In genomic region chr8:108887890-108888289, GRCm38 (mm10) we compare ENCODE assay signal across 20 mouse cellular contexts.
DNase-seq lines count a peak whose midpoint lies in the region; ATAC-seq and TF ChIP-seq lines count a peak whose summit lies in the region.
"Had no signal": no experiment of that assay in that cellular context is flagged by ENCODE, and none has a peak within 500 bp of the region (broad histone marks: within the 10 kb centered on the region; RNA-seq: fewer than 3 reads in every experiment).

No protein-coding gene starts in this region.

- H3K4me2 ChIP-seq in forebrain, embryonic 13.5 days: no peak overlapping the region
- no peak overlapping the region for H3K4me2 ChIP-seq in forebrain, postnatal 0 days (ENCODE audit: low read depth)
- H3K4me2 ChIP-seq in hindbrain, embryonic 15.5 days: no peak overlapping the region
- H3K4me2 ChIP-seq in hindbrain, postnatal 0 days (ENCODE audit: low read depth, low read length): no peak overlapping the region
- H3K4me2 ChIP-seq: embryonic facial prominence, embryonic 13.5 days; limb, embryonic 15.5 days had no signal

- H3K4me1 ChIP-seq in forebrain, embryonic 13.5 days: peaks cover 55% of the 10 kb centered on the region
- H3K4me1 ChIP-seq in forebrain, postnatal 0 days (ENCODE audit: insufficient read depth): peaks cover 17% of the 10 kb centered on the region; the same call in 1 of the 2 replicates
- H3K4me1 ChIP-seq in hindbrain, embryonic 15.5 days (replicated peaks): peaks cover 53% of the 10 kb centered on the region
- H3K4me1 ChIP-seq in hindbrain, postnatal 0 days (ENCODE audit: insufficient read depth, low read length): peaks cover 15% of the 10 kb centered on the region

- ATAC-seq in forebrain, embryonic 13.5 days: no peak
- no peak for ATAC-seq in forebrain, postnatal 0 days
- ATAC-seq in hindbrain, embryonic 15.5 days (ENCODE audit: low FRiP score, low read depth): no peak
- no peak for ATAC-seq in hindbrain, postnatal 0 days
- ATAC-seq: lung, postnatal 0 days had no signal

- DNase-seq in forebrain, postnatal 0 days: no peak
- DNase-seq in hindbrain, postnatal 0 days (ENCODE audit: low spot score): no peak
- DNase-seq in thymus, postnatal 14 days: peak; percentile 51
- DNase-seq in thymus, adult 18-20 months: no peak
- no peak for DNase-seq in right cerebral cortex, adult 2 months (ENCODE audit: low spot score in 2 of 2)
- no peak for DNase-seq in kidney, postnatal 14 days
- DNase-seq: adrenal gland, postnatal 36 days; cerebellum, adult 11-12 months; gastrocnemius, postnatal 36 days; heart, postnatal 10 days; kidney, adult 2 months; kidney, postnatal 10 days had no signal

- no peak overlapping the region for H3K9ac ChIP-seq in forebrain, embryonic 13.5 days
- H3K9ac ChIP-seq in forebrain, postnatal 0 days: no peak overlapping the region
- no peak overlapping the region for H3K9ac ChIP-seq in hindbrain, embryonic 15.5 days
- no peak overlapping the region for H3K9ac ChIP-seq in hindbrain, postnatal 0 days (replicated peaks; ENCODE audit: low read length)
- H3K9ac ChIP-seq: embryonic facial prominence, embryonic 13.5 days; limb, embryonic 15.5 days had no signal

- no peak for TF ChIP-seq CTCF in forebrain, postnatal 0 days (IDR thresholded peaks at IDR 0.05; ENCODE audit: low read depth)
- no peak for TF ChIP-seq CTCF in hindbrain, postnatal 0 days (IDR thresholded peaks at IDR 0.05; ENCODE audit: low read depth)

- H3K27me3 ChIP-seq in forebrain, embryonic 13.5 days: peaks cover 33% of the 10 kb centered on the region
- no peaks in the 10 kb centered on the region; the same call in 1 of the 2 replicates for H3K27me3 ChIP-seq in forebrain, postnatal 0 days (ENCODE audit: insufficient read depth, low read length)
- no peaks in the 10 kb centered on the region for H3K27me3 ChIP-seq in hindbrain, embryonic 15.5 days
- no peaks in the 10 kb centered on the region for H3K27me3 ChIP-seq in hindbrain, postnatal 0 days (ENCODE audit: insufficient read depth, low read length)
- H3K27me3 ChIP-seq: embryonic facial prominence, embryonic 13.5 days; limb, embryonic 15.5 days had no signal

- peak overlapping the region; percentile 57; the same call in 1 of the 2 replicates for H3K27ac ChIP-seq in forebrain, embryonic 13.5 days
- H3K27ac ChIP-seq in forebrain, postnatal 0 days (ENCODE audit: low read depth, low read length): no peak overlapping the region
- 0 out of 2 replicates have a peak overlapping the region, but pooled peaks have one; percentile 23 for H3K27ac ChIP-seq in hindbrain, embryonic 15.5 days (replicated peaks)
- no peak overlapping the region for H3K27ac ChIP-seq in hindbrain, postnatal 0 days
- H3K27ac ChIP-seq: embryonic facial prominence, embryonic 13.5 days; layer of hippocampus, adult 2 months; limb, embryonic 15.5 days; stomach, postnatal 0 days had no signal

- H3K4me3 ChIP-seq in forebrain, embryonic 13.5 days: no peak overlapping the region
- no peak overlapping the region for H3K4me3 ChIP-seq in forebrain, postnatal 0 days (ENCODE audit: low read depth, low read length)
- no peak overlapping the region for H3K4me3 ChIP-seq in hindbrain, embryonic 15.5 days
- no peak overlapping the region for H3K4me3 ChIP-seq in hindbrain, postnatal 0 days (ENCODE audit: low read length)
- H3K4me3 ChIP-seq: embryonic facial prominence, embryonic 13.5 days; heart, embryonic 10.5 days; layer of hippocampus, adult 2 months; limb, embryonic 15.5 days had no signal

- WGBS in forebrain, embryonic 13.5 days: 88% methylated on average over 8 of the region's 8 CpGs
- WGBS in forebrain, postnatal 0 days: 85% methylated on average over 8 of the region's 8 CpGs
- WGBS in hindbrain, embryonic 15.5 days: 90% methylated on average over 8 of the region's 8 CpGs
- 89% methylated on average over 8 of the region's 8 CpGs for WGBS in hindbrain, postnatal 0 days

- no peaks in the 10 kb centered on the region for H3K36me3 ChIP-seq in forebrain, embryonic 13.5 days (ENCODE audit: poor library complexity, severe bottlenecking)
- no peaks in the 10 kb centered on the region for H3K36me3 ChIP-seq in forebrain, postnatal 0 days (ENCODE audit: insufficient read depth)
- H3K36me3 ChIP-seq in hindbrain, embryonic 15.5 days: no peaks in the 10 kb centered on the region
- H3K36me3 ChIP-seq in hindbrain, postnatal 0 days (ENCODE audit: insufficient read depth, low read length): no peaks in the 10 kb centered on the region
- H3K36me3 ChIP-seq: heart, embryonic 10.5 days; limb, embryonic 15.5 days had no signal

- H3K9me3 ChIP-seq in forebrain, embryonic 13.5 days (replicated peaks): no peaks in the 10 kb centered on the region
- H3K9me3 ChIP-seq in forebrain, postnatal 0 days (ENCODE audit: low read length): no peaks in the 10 kb centered on the region
- no peaks in the 10 kb centered on the region for H3K9me3 ChIP-seq in hindbrain, embryonic 15.5 days
- no peaks in the 10 kb centered on the region for H3K9me3 ChIP-seq in hindbrain, postnatal 0 days (ENCODE audit: low read length)
- H3K9me3 ChIP-seq: embryonic facial prominence, embryonic 13.5 days; heart, embryonic 10.5 days; limb, embryonic 15.5 days had no signal

Comparison
In these comparisons a context has a peak if more than half of its experiments do, and no peak if none do; other contexts are left out.
1. H3K27ac ChIP-seq: peak in forebrain, embryonic 13.5 days (single experiment) and hindbrain, embryonic 15.5 days (single experiment); none in forebrain, postnatal 0 days (single experiment) and hindbrain, postnatal 0 days (single experiment).